Mouse (Mus musculus) heart, adult 9 months (tissue): ENCODE results near the gene Nfib.

ENCODE experiments used
- DNase-seq, 2 experiments: peaks; one replicate each; pipeline ENCODE4 v3.0.0; 2022; ENCODE audit warnings: low spot score in 2 of 2

Nfib gene

DNA sequence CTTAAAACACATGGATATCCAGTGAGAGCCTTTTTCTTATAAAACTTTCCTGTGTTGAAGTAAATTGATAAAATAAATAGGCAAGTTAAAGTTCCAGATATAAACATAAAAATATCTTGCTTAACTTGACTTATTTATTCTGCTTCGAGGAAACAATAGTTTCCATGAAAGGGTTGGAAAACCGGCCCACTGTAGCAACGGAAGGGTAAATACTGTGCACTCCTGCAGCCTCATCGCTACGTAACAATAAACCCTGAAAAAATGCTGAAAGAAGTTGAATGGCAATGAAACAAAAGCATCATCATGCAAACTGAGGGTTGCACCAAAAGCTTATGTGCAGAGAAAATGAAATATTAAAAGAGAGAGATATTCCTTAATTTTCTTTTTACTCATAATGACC lies 203.5 kb downstream of the Nfib start:
- no peak for DNase-seq

DNA sequence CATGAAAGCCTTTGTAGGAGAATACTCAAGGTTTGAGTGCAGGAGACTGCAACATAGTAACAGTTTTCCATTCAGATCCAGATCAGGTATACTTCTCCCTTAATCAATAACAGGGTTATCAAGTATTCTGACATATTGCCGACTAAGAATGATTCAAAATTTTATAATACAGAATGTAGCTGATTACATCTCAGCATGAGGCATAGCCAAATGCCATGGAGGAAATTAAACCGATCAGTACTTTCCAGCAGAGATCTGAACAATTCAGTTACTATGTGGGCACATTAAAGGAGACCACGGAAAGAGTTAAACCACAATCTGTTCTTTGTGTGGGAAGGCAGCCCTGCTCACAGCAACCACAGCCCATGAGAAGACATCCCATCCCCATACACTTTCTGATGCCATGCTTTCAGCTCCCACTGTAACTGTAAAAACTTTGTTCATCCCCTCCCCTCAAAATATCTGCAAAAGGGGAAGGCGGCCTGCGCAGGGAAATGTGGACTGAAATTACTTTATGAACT lies 204.9 kb downstream of the Nfib start:
- DNase-seq = no peak

- no peak for DNase-seq
Measured at GRCm38 (mm10) chr4:82499725-82500577, 205.6 kb downstream of the Nfib start.

DNA sequence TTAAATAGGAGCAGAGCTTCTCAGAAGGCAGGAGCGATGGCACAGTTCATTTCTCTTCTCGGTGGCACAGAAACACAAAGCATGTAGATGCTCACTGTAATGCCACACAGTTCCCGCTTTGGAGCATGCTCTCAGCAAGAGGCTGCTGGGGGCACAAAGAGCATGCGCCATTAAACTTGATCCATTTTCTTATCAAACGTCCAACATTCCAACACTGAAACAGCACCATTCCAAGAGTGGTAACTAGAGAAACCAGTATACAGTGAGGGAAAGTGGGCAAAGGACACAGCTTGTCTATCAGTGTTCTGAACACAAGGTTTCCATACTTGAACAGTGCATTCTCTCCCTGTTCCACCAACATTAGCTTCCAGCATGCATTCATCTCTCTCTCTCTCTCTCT lies 206.3 kb downstream of the Nfib start:
- DNase-seq = no peak

GRCm38 (mm10) chr4:82497671-82498631 lies 207.6 kb downstream of the Nfib start:
- DNase-seq = no peak

DNA sequence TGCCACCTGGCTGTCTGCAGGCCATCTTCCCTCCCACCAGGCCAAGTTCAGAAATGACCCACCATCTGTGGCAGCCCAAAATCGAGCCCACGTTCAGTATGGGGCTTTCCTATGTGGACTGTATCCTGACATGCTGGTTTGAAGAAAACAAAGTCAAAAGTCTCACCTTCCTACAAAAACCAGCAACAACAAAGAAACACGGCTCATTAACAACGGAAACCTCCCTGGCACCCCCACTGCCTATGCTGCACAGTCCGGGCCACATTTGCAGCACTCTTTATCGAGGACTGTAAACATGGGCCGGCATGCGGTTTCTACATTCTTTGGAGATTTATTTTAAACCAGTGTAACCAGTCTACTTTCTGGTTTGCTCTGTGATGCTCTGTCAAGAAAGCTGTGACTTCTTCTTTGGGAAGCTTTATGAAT lies 208.4 kb downstream of the Nfib start:
- DNase-seq = no peak

DNA sequence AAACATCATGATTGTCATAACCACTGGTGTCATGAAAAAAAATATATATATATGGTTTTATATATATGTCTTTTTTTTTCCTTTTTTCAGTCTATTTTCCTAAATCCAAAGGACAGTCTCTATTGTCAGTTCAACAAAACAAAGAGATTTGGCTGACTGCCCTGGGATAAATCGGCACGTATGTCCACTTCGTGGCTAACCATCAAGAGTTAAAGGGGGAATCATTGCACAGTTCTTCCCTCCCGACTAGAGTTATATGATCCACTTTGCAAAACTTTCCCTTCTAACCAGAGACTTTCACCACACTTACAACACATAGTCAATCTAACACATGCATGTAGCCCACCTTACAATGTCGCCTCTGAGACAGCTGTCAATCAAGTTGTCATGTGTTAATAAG lies 209.2 kb downstream of the Nfib start:
- no peak for DNase-seq

DNA sequence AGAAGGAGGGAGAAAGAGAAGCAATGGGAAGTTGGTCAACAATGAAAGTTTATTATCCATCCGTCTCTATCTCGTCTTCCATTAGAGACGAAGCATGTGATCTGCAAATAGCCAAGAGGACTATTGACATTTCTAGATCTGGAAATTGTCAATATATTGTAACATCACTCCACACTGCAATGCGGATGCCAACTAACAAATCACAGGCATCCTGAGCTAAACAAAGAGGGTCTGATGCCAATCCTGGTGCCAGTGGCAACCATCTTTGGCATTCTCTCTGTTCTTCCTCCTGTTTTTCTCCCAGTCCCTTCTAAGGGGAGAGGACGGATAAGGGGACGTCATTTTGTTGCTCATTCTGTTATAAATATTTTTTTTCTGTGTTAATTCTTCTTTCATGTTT lies 209.9 kb downstream of the Nfib start:
- no peak for DNase-seq

DNA sequence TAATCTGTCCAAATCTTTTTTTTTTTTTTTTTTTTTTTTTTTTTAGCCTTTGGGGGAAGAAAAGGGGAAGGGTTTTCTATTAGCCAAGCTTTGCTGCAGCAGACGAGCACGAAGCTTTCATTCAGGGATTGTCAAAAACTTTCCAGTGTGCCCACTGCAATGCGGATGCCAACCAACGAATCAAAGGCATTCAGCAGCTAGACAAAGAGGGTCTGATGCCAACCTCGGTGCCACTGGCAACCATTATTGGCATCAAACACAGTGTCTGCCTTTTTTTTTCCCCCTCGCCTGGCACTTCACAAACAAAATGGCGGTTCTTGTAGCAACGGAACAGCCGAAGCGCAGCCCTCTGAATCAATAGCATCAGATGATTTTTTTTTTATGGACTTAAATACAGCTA lies 210.7 kb downstream of the Nfib start:
- no peak for DNase-seq

DNA sequence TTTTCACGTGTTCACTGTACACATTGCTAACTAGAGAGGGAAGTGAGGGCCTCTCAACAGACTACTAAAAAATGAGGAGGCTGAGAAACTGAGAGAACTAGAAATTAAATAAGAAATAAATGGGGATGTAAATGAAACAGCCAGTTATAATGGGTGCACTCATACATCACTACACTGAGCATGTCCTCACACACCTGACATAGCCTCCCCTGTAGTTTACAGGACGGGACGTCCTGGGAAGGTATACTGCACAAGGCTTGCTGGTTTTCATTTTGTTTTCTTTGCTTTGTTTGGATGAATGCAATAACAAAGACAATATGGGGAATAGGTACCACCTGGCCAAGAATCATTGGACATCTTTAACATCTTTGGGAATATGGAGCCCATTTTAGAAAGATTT lies 211.1 kb downstream of the Nfib start:
- no peak for DNase-seq

DNA sequence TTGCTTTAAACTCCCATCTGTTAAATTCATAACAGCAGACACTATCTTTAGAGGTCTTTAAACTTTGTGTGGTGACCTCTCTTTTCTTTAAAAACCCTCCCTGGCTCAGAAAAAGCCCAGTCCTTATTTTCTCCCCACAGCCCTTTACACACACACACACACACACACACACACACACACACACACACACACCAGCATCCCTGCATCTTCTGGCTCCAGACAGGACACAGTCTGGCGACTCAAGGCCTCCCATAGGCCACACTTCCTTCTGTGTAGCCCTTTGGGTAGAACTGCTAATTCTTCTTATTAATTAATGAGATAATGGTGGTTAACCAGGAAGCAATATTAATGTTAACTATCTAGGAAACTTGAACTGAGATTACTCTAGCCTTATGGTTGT lies 211.7 kb downstream of the Nfib start:
- no peak for DNase-seq

DNA sequence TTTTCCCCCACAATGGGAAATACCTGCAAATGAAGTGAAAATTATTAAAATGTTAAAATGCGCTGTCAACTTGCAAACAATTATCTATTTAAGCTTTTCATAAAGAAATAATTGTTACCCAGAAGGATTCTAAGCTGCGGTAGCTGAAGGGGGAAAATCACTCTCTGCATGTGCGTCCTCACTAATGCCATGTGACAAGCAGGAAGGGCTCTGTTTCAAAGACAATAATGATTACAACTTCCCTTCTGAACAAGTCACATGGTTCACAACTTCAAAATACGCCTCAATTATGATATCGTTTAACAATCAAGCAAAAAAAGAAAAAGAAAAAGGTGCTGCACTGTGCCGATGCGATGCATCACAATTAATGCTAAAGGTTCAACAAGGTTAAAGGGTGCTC lies 212.2 kb downstream of the Nfib start:
- DNase-seq = no peak

GRCm38 (mm10) chr4:82492737-82493136 lies 212.8 kb downstream of the Nfib start:
- DNase-seq = no peak

DNA sequence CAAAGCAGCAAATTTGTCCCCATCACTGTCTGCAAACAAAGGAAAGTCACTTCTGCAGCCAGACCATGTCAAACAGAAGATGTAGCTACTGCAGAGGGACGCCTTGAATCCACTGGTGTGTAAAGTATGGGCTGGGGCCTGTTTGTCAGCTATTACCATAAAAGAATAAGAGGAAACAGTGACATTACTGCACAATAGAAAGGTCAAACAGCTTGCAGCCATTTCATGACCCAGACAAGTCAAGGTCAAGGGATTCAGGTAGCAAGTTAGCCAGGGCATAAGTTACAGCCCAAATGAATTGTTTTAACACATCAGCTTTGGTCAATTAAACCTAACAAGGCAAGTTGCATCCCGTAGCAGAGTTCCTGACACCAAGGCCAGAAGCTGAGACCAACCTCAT lies 215.6 kb downstream of the Nfib start:
- no peak for DNase-seq

DNA sequence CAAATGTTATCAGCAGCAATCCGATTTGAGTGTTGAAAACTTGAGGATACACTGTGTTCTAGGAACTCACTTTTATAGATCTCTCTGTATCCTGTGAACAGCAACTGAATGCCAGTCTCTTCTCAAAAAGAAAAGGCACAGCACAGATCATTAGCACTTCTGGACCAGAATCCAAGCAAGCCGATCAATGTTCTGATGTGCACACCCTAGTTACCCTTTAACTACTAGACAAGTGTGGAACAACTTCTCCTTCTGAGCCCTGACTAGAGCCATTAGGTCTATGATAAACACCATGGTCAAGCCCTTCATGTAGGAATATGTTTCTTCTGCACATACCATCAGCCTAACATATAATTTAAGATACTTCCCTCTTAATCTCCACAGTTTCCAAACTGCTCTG lies 219.6 kb downstream of the Nfib start:
- DNase-seq = no peak

GRCm38 (mm10) chr4:82483871-82484270 lies 221.7 kb downstream of the Nfib start:
- peak in 1 of 2 experiments; percentile 39 for DNase-seq

GRCm38 (mm10) chr4:82483298-82483697 lies 222.3 kb downstream of the Nfib start:
- DNase-seq = peak in 1 of 2 experiments; percentile 41

- DNase-seq = no peak
Measured at GRCm38 (mm10) chr4:82480635-82481034, 224.9 kb downstream of the Nfib start.

GRCm38 (mm10) chr4:82479394-82479793 lies 226.2 kb downstream of the Nfib start:
- DNase-seq = no peak

- DNase-seq = no peak
Measured at GRCm38 (mm10) chr4:82477742-82478141, 227.8 kb downstream of the Nfib start.

GRCm38 (mm10) chr4:82476411-82476810 lies 229.1 kb downstream of the Nfib start:
- DNase-seq = no peak

- DNase-seq = no peak
Measured at GRCm38 (mm10) chr4:82474334-82474733, 231.2 kb downstream of the Nfib start.
